16 mouse cellular contexts compared by ENCODE assay signal in the genomic region with DNA sequence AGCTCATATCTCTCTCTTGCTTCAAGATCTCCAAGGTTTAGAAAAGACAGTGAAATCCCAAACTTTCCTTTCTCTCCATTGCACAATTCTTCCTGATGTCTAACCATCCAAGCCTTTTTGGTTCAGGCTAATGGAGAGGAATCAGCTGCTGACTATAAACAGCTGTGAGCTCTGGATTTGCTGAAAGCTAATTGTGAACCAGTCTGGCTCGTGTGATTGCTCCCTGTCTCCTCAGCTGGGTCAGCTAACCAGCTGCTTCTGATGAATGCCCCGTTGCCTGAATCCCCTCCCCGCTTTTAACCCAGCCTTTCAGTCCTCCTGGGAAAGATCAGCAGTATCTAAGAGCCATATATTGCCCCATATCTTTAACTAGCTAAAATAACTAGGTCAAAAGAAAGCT. TPM values are rescaled to one million over a fixed set of nuclear protein-coding genes. Genes with fewer than 3 reads are reported as not detected.
DNase-seq lines count a peak whose midpoint lies in the region; ATAC-seq and TF ChIP-seq lines count a peak whose summit lies in the region.
"Had no signal": no experiment of that assay in that cellular context is flagged by ENCODE, and none has a peak within 500 bp of the region (broad histone marks: within the 10 kb centered on the region; RNA-seq: fewer than 3 reads in every experiment).

No protein-coding gene starts in this region.

- peaks cover 12% of the 10 kb centered on the region for H3K4me1 ChIP-seq in hindbrain, embryonic 10.5 days (replicated peaks)
- 0 out of 2 replicates have a peak, but pooled peaks cover 3% of the 10 kb centered on the region for H3K4me1 ChIP-seq in hindbrain, embryonic 14.5 days (replicated peaks; ENCODE audit: control insufficient read depth, insufficient read depth, low read length)
- H3K4me1 ChIP-seq in stomach, embryonic 16.5 days (ENCODE audit: control insufficient read depth, insufficient read depth, low read length) = 0 out of 2 replicates have a peak, but pooled peaks cover 14% of the 10 kb centered on the region
- no peaks in the 10 kb centered on the region for H3K4me1 ChIP-seq in stomach, postnatal 0 days (replicated peaks; ENCODE audit: control insufficient read depth, insufficient read depth)
- H3K4me1 ChIP-seq in lung, postnatal 0 days (ENCODE audit: insufficient read depth, low read depth, low read length) = no peaks in the 10 kb centered on the region

- no peak overlapping the region for H3K27ac ChIP-seq in hindbrain, embryonic 10.5 days
- no peak overlapping the region for H3K27ac ChIP-seq in hindbrain, embryonic 14.5 days
- H3K27ac ChIP-seq in stomach, embryonic 16.5 days (ENCODE audit: low read length) = no peak overlapping the region; the same call in 1 of the 2 replicates
- no peak overlapping the region for H3K27ac ChIP-seq in stomach, postnatal 0 days (replicated peaks)
- H3K27ac ChIP-seq in lung, postnatal 0 days (ENCODE audit: low read length) = no peak overlapping the region
- H3K27ac ChIP-seq: macrophage had no signal

- TF ChIP-seq CTCF in stomach, postnatal 0 days (IDR thresholded peaks at IDR 0.05; ENCODE audit: low read depth) = no peak
- no peak for TF ChIP-seq CTCF in lung, postnatal 0 days (IDR thresholded peaks at IDR 0.05)

- H3K9me3 ChIP-seq in hindbrain, embryonic 10.5 days = no peaks in the 10 kb centered on the region
- no peaks in the 10 kb centered on the region for H3K9me3 ChIP-seq in hindbrain, embryonic 14.5 days (ENCODE audit: control insufficient read depth, low read length)
- H3K9me3 ChIP-seq in stomach, embryonic 16.5 days (replicated peaks; ENCODE audit: control insufficient read depth, low read length) = no peaks in the 10 kb centered on the region
- H3K9me3 ChIP-seq in stomach, postnatal 0 days (ENCODE audit: control insufficient read depth, low read length) = no peaks in the 10 kb centered on the region
- H3K9me3 ChIP-seq in lung, postnatal 0 days (ENCODE audit: low read length) = no peaks in the 10 kb centered on the region
- H3K9me3 ChIP-seq: G1E had no signal

- H3K36me3 ChIP-seq in hindbrain, embryonic 10.5 days = no peaks in the 10 kb centered on the region
- no peaks in the 10 kb centered on the region for H3K36me3 ChIP-seq in hindbrain, embryonic 14.5 days (replicated peaks; ENCODE audit: control insufficient read depth, insufficient read depth)
- no peaks in the 10 kb centered on the region for H3K36me3 ChIP-seq in stomach, embryonic 16.5 days (ENCODE audit: control insufficient read depth, insufficient read depth, low read length)
- no peaks in the 10 kb centered on the region for H3K36me3 ChIP-seq in stomach, postnatal 0 days (ENCODE audit: control insufficient read depth, insufficient read depth, low read length)
- H3K36me3 ChIP-seq in lung, postnatal 0 days (ENCODE audit: insufficient read depth, low read length) = no peaks in the 10 kb centered on the region
- H3K36me3 ChIP-seq: G1E had no signal

- DNase-seq in hindbrain, embryonic 10.5 days (ENCODE audit: low spot score) = peak; percentile 9
- DNase-seq in hindbrain, embryonic 14.5 days (ENCODE audit: low spot score) = no peak
- DNase-seq in stomach, postnatal 0 days (ENCODE audit: low spot score) = no peak
- peak; percentile 76 for DNase-seq in lung, postnatal 0 days (ENCODE audit: low spot score)
- no peak for DNase-seq in ovary, postnatal 10 days (ENCODE audit: low spot score)
- DNase-seq: adrenal gland, postnatal 25 days; gastrocnemius, postnatal 10 days; kidney, adult 18-20 months; liver; right cerebral cortex, postnatal 4 days had no signal

- no peak for ATAC-seq in hindbrain, embryonic 14.5 days (ENCODE audit: low FRiP score)
- ATAC-seq in stomach, embryonic 16.5 days (ENCODE audit: insufficient read depth, low FRiP score) = 0 out of 2 replicates have a peak, but pooled peaks have one; percentile 33
- ATAC-seq in stomach, postnatal 0 days (ENCODE audit: low FRiP score, low TSS enrichment) = no peak
- ATAC-seq in lung, postnatal 0 days = peak; percentile 56
- ATAC-seq in erythroid progenitor cell, adult 5-6 weeks (replicated peaks; ENCODE audit: low FRiP score, poor library complexity, severe bottlenecking) = no peak

- 34% methylated on average over 3 of the region's 3 CpGs for WGBS in hindbrain, embryonic 10.5 days
- 24% methylated on average over 3 of the region's 3 CpGs for WGBS in hindbrain, embryonic 14.5 days
- WGBS in stomach, embryonic 16.5 days = 29% methylated on average over 3 of the region's 3 CpGs
- 29% methylated on average over 3 of the region's 3 CpGs for WGBS in stomach, postnatal 0 days
- WGBS in lung, postnatal 0 days = 35% methylated on average over 3 of the region's 3 CpGs

- H3K9ac ChIP-seq in hindbrain, embryonic 14.5 days = no peak overlapping the region
- H3K9ac ChIP-seq in stomach, embryonic 16.5 days (ENCODE audit: low read length) = no peak overlapping the region
- H3K9ac ChIP-seq in stomach, postnatal 0 days (ENCODE audit: low read length) = no peak overlapping the region
- H3K9ac ChIP-seq in lung, postnatal 0 days (replicated peaks; ENCODE audit: low read depth) = no peak overlapping the region

- no peak overlapping the region for H3K4me3 ChIP-seq in hindbrain, embryonic 10.5 days
- no peak overlapping the region for H3K4me3 ChIP-seq in hindbrain, embryonic 14.5 days (replicated peaks; ENCODE audit: low read length)
- no peak overlapping the region for H3K4me3 ChIP-seq in stomach, embryonic 16.5 days (replicated peaks; ENCODE audit: low read length)
- no peak overlapping the region for H3K4me3 ChIP-seq in stomach, postnatal 0 days (ENCODE audit: low read depth, low read length)
- no peak overlapping the region for H3K4me3 ChIP-seq in lung, postnatal 0 days (ENCODE audit: low read depth, low read length)

- no peak for TF ChIP-seq EP300 in stomach, postnatal 0 days (optimal IDR thresholded peaks at IDR 0.05)
- no peak for TF ChIP-seq EP300 in lung, postnatal 0 days (IDR thresholded peaks at IDR 0.05)

- H3K27me3 ChIP-seq in hindbrain, embryonic 10.5 days (ENCODE audit: insufficient read depth, poor library complexity, severe bottlenecking) = peaks cover 4% of the 10 kb centered on the region; the same call in 1 of the 2 replicates
- no peaks in the 10 kb centered on the region for H3K27me3 ChIP-seq in hindbrain, embryonic 14.5 days (ENCODE audit: control insufficient read depth, insufficient read depth, low read length)
- no peaks in the 10 kb centered on the region for H3K27me3 ChIP-seq in stomach, embryonic 16.5 days (ENCODE audit: control insufficient read depth, insufficient read depth, low read length)
- H3K27me3 ChIP-seq in stomach, postnatal 0 days (ENCODE audit: control insufficient read depth, insufficient read depth, low read length) = no peaks in the 10 kb centered on the region
- no peaks in the 10 kb centered on the region for H3K27me3 ChIP-seq in lung, postnatal 0 days (replicated peaks; ENCODE audit: insufficient read depth, low read length)

- no peak overlapping the region for H3K4me2 ChIP-seq in hindbrain, embryonic 14.5 days (replicated peaks)
- no peak overlapping the region for H3K4me2 ChIP-seq in stomach, embryonic 16.5 days (ENCODE audit: low read depth, low read length)
- H3K4me2 ChIP-seq in stomach, postnatal 0 days (replicated peaks; ENCODE audit: low read depth) = no peak overlapping the region
- H3K4me2 ChIP-seq in lung, postnatal 0 days (replicated peaks; ENCODE audit: low read depth, low read length) = no peak overlapping the region
- H3K4me2 ChIP-seq: heart, embryonic 11.5 days had no signal

RNA-seq across cellular contexts. Expression of gene Pm20d1, which starts 2.6 kb away (rescaled TPM):
- 1.4 and 2.2 TPM in 2 replicates for polyA plus RNA-seq in hindbrain, embryonic 10.5 days (2016; fragmentation: Nextera tagmentation; extraction: Ambion mirVana)
- 0.50 and 0.71 TPM in 2 replicates for polyA plus RNA-seq in hindbrain, embryonic 14.5 days (2014; fragmentation: Nextera tagmentation; extraction: Ambion mirVana)
- polyA plus RNA-seq in stomach, embryonic 16.5 days (2015; fragmentation: Nextera tagmentation; extraction: Ambion mirVana) = 2.7 and 3.1 TPM in 2 replicates
- polyA plus RNA-seq in stomach, postnatal 0 days (2015; fragmentation: Nextera tagmentation; extraction: Ambion mirVana) = 1.1 and 1.4 TPM in 2 replicates
- 1.6 TPM in 2 replicates for polyA plus RNA-seq in lung, postnatal 0 days (2015; fragmentation: Nextera tagmentation; extraction: Ambion mirVana)
- total RNA-seq in erythroid progenitor cell, adult 5-6 weeks (2015; ENCODE audit: low replicate concordance) = not detected in 2 replicates
- not detected in 2 replicates for total RNA-seq in erythroid progenitor cell, adult 5-6 weeks (2017; ENCODE audit: low replicate concordance)
- total RNA-seq: hematopoietic stem cell, adult 5-6 weeks had no signal
- polyA plus RNA-seq: G1E, macrophage had no signal

RNA-seq across cellular contexts. Expression of gene Slc41a1, which starts 32.7 kb away (rescaled TPM):
- polyA plus RNA-seq in hindbrain, embryonic 10.5 days (2016; fragmentation: Nextera tagmentation; extraction: Ambion mirVana) = 8.9 and 10.7 TPM in 2 replicates
- 14.3 and 17.3 TPM in 2 replicates for polyA plus RNA-seq in hindbrain, embryonic 14.5 days (2014; fragmentation: Nextera tagmentation; extraction: Ambion mirVana)
- 17.3 and 18.5 TPM in 2 replicates for polyA plus RNA-seq in stomach, embryonic 16.5 days (2015; fragmentation: Nextera tagmentation; extraction: Ambion mirVana)
- 7.0 and 7.1 TPM in 2 replicates for polyA plus RNA-seq in stomach, postnatal 0 days (2015; fragmentation: Nextera tagmentation; extraction: Ambion mirVana)
- polyA plus RNA-seq in lung, postnatal 0 days (2015; fragmentation: Nextera tagmentation; extraction: Ambion mirVana) = 12.1 and 13.1 TPM in 2 replicates
- total RNA-seq in erythroid progenitor cell, adult 5-6 weeks (2015; ENCODE audit: low replicate concordance) = 0.72 and 1.7 TPM in 2 replicates
- 0.64 and 2.2 TPM in 2 replicates for total RNA-seq in erythroid progenitor cell, adult 5-6 weeks (2017; ENCODE audit: low replicate concordance)

RNA-seq across cellular contexts. Expression of gene Slc26a9, which starts 50.8 kb away (rescaled TPM):
- 0.05 and 1.4 TPM in 2 replicates for polyA plus RNA-seq in hindbrain, embryonic 10.5 days (2016; fragmentation: Nextera tagmentation; extraction: Ambion mirVana)
- polyA plus RNA-seq in hindbrain, embryonic 14.5 days (2014; fragmentation: Nextera tagmentation; extraction: Ambion mirVana) = 0.05 and 0.07 TPM in 2 replicates
- 9.7 and 13.2 TPM in 2 replicates for polyA plus RNA-seq in stomach, embryonic 16.5 days (2015; fragmentation: Nextera tagmentation; extraction: Ambion mirVana)
- 15.4 and 17.6 TPM in 2 replicates for polyA plus RNA-seq in stomach, postnatal 0 days (2015; fragmentation: Nextera tagmentation; extraction: Ambion mirVana)
- 10.9 and 12.3 TPM in 2 replicates for polyA plus RNA-seq in lung, postnatal 0 days (2015; fragmentation: Nextera tagmentation; extraction: Ambion mirVana)
- not detected in 2 replicates for total RNA-seq in erythroid progenitor cell, adult 5-6 weeks (2015; ENCODE audit: low replicate concordance)
- not detected in 2 replicates for total RNA-seq in erythroid progenitor cell, adult 5-6 weeks (2017; ENCODE audit: low replicate concordance)
- total RNA-seq: gastrocnemius, postnatal 10 days; hematopoietic stem cell, adult 5-6 weeks had no signal
- polyA plus RNA-seq: heart, embryonic 11.5 days; macrophage had no signal

Comparison
In these comparisons a context has a peak if more than half of its experiments do, and no peak if none do; other contexts are left out.
1. DNase-seq: peak in hindbrain, embryonic 10.5 days (single experiment) and lung, postnatal 0 days (single experiment); none in hindbrain, embryonic 14.5 days (single experiment), stomach, postnatal 0 days (single experiment) and ovary, postnatal 10 days (single experiment).
2. ATAC-seq: peak in stomach, embryonic 16.5 days (single experiment) and lung, postnatal 0 days (single experiment); none in hindbrain, embryonic 14.5 days (single experiment), stomach, postnatal 0 days (single experiment) and erythroid progenitor cell, adult 5-6 weeks (single experiment).